11 mouse cellular contexts compared by ENCODE assay signal in the genomic region with DNA sequence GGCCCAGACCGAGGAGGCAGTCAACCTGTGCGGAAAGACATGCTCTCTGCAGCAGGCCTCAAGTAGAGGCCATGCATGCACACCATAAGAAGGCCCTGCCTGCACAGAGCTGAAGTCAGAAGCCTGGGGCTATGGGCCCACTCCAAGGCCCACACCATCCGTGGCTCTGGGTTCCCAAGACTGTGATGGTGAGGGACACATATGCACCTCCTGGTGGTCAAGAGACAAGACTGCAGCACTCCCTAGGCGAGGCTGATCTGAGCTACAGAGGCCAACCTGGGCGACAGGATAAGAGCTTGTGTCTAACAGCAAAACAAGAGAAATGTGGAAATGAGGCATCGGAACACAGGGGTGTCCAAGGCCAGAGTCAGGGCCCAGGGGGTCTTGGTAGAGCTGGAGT. TPM values are rescaled to one million over a fixed set of nuclear protein-coding genes. Genes with fewer than 3 reads are reported as not detected.
DNase-seq lines count a peak whose midpoint lies in the region; ATAC-seq and TF ChIP-seq lines count a peak whose summit lies in the region.
"Had no signal": no experiment of that assay in that cellular context is flagged by ENCODE, and none has a peak within 500 bp of the region (broad histone marks: within the 10 kb centered on the region; RNA-seq: fewer than 3 reads in every experiment).

No protein-coding gene starts in this region.

- no peak overlapping the region for H3K4me3 ChIP-seq in forebrain, postnatal 0 days (ENCODE audit: low read depth, low read length)
- no peak overlapping the region for H3K4me3 ChIP-seq in forebrain, embryonic 14.5 days (ENCODE audit: low read depth, low read length)
- H3K4me3 ChIP-seq in thymus, adult 2 months (ENCODE audit: control insufficient read depth, insufficient read depth, low read length), result no peak overlapping the region
- H3K4me3 ChIP-seq in liver, postnatal 0 days (ENCODE audit: low read depth, low read length), result no peak overlapping the region
- H3K4me3 ChIP-seq: liver, embryonic 13.5 days had no signal

- H3K9me3 ChIP-seq in forebrain, postnatal 0 days (ENCODE audit: low read length), result no peaks in the 10 kb centered on the region
- H3K9me3 ChIP-seq in forebrain, embryonic 14.5 days (replicated peaks; ENCODE audit: control insufficient read depth, low read length), result no peaks in the 10 kb centered on the region
- no peaks in the 10 kb centered on the region for H3K9me3 ChIP-seq in liver, postnatal 0 days (ENCODE audit: low read length)
- H3K9me3 ChIP-seq: liver, embryonic 13.5 days had no signal

- no peak for DNase-seq in forebrain, postnatal 0 days
- no peak for DNase-seq in forebrain, embryonic 14.5 days (ENCODE audit: low spot score)
- no peak for DNase-seq in thymus, adult 2 months
- no peak for DNase-seq in thymus, adult 18-20 months
- peak; percentile 31 for DNase-seq in liver, postnatal 0 days
- DNase-seq in thymus, postnatal 4 days, result peak; percentile 48
- no peak for DNase-seq in frontal cortex, postnatal 25 days (ENCODE audit: low spot score in 2 of 2)
- no peak for DNase-seq in right cerebral cortex, postnatal 25 days
- DNase-seq: kidney, adult 11 months; liver, embryonic 13.5 days had no signal

- TF ChIP-seq CTCF in forebrain, postnatal 0 days (IDR thresholded peaks at IDR 0.05; ENCODE audit: low read depth), result peak; percentile 49
- TF ChIP-seq CTCF in thymus, adult 2 months (IDR thresholded peaks at IDR 0.05; ENCODE audit: borderline replicate concordance, control insufficient read depth, extremely low read depth, insufficient read depth, low read length, poor library complexity), result 0 out of 2 replicates have a peak, but pooled peaks have one; percentile 58
- peak; percentile 67 for TF ChIP-seq CTCF in liver, postnatal 0 days (IDR thresholded peaks at IDR 0.05; ENCODE audit: low read depth)

- H3K36me3 ChIP-seq in forebrain, postnatal 0 days (ENCODE audit: insufficient read depth), result peaks cover 8% of the 10 kb centered on the region
- H3K36me3 ChIP-seq in forebrain, embryonic 14.5 days (ENCODE audit: control insufficient read depth, insufficient read depth, low read length), result peaks cover 11% of the 10 kb centered on the region; the same call in 1 of the 2 replicates
- no peaks in the 10 kb centered on the region for H3K36me3 ChIP-seq in thymus, adult 2 months (ENCODE audit: control insufficient read depth, insufficient read depth, low read length)
- peaks cover 6% of the 10 kb centered on the region for H3K36me3 ChIP-seq in liver, postnatal 0 days (replicated peaks; ENCODE audit: insufficient read depth, low read length)

- 66% methylated on average over 6 of the region's 6 CpGs for WGBS in forebrain, postnatal 0 days
- WGBS in forebrain, embryonic 14.5 days, result 62% methylated on average over 6 of the region's 6 CpGs
- WGBS in thymus, adult 2 months, result 79% methylated on average over 6 of the region's 6 CpGs
- WGBS in liver, postnatal 0 days (ENCODE audit: insufficient replicate concordance), result 76% methylated on average over 6 of the region's 6 CpGs

- H3K27me3 ChIP-seq in forebrain, postnatal 0 days (ENCODE audit: insufficient read depth, low read length), result no peaks in the 10 kb centered on the region
- no peaks in the 10 kb centered on the region for H3K27me3 ChIP-seq in forebrain, embryonic 14.5 days (replicated peaks; ENCODE audit: control insufficient read depth, insufficient read depth, low read length)
- no peaks in the 10 kb centered on the region for H3K27me3 ChIP-seq in thymus, adult 2 months (ENCODE audit: control insufficient read depth, insufficient read depth, low read length)
- H3K27me3 ChIP-seq in liver, postnatal 0 days (ENCODE audit: insufficient read depth, low read length), result no peaks in the 10 kb centered on the region
- H3K27me3 ChIP-seq: liver, embryonic 13.5 days had no signal

- TF ChIP-seq EP300 in liver, postnatal 0 days (IDR thresholded peaks at IDR 0.05; ENCODE audit: low read depth), result no peak

- no peak overlapping the region for H3K4me2 ChIP-seq in forebrain, postnatal 0 days (ENCODE audit: low read depth)
- no peak overlapping the region for H3K4me2 ChIP-seq in forebrain, embryonic 14.5 days (ENCODE audit: low read length)
- no peak overlapping the region for H3K4me2 ChIP-seq in liver, postnatal 0 days (ENCODE audit: low read depth, low read length)
- H3K4me2 ChIP-seq: heart, embryonic 11.5 days; liver, embryonic 13.5 days had no signal

- no peak for ATAC-seq in forebrain, postnatal 0 days
- no peak for ATAC-seq in forebrain, embryonic 14.5 days
- no peak for ATAC-seq in liver, postnatal 0 days

- no peak overlapping the region for H3K27ac ChIP-seq in forebrain, postnatal 0 days (ENCODE audit: low read depth, low read length)
- no peak overlapping the region for H3K27ac ChIP-seq in forebrain, embryonic 14.5 days (ENCODE audit: low read depth, low read length)
- no peak overlapping the region for H3K27ac ChIP-seq in thymus, adult 2 months (ENCODE audit: control insufficient read depth, insufficient read depth, low read length)
- H3K27ac ChIP-seq in liver, postnatal 0 days (ENCODE audit: low read depth), result no peak overlapping the region
- H3K27ac ChIP-seq: liver, embryonic 13.5 days had no signal

- no peak overlapping the region for H3K9ac ChIP-seq in forebrain, postnatal 0 days
- no peak overlapping the region for H3K9ac ChIP-seq in forebrain, embryonic 14.5 days (ENCODE audit: low read length)
- H3K9ac ChIP-seq in liver, postnatal 0 days (replicated peaks), result no peak overlapping the region
- H3K9ac ChIP-seq: liver, embryonic 13.5 days had no signal

- no peak for TF ChIP-seq POLR2A in thymus, adult 2 months (IDR thresholded peaks at IDR 0.05; ENCODE audit: control insufficient read depth, extremely low read depth, insufficient read depth, low read length, poor library complexity)

- peaks cover 8% of the 10 kb centered on the region; the same call in 1 of the 2 replicates for H3K4me1 ChIP-seq in forebrain, postnatal 0 days (ENCODE audit: insufficient read depth)
- peaks cover 9% of the 10 kb centered on the region for H3K4me1 ChIP-seq in forebrain, embryonic 14.5 days (ENCODE audit: control insufficient read depth, insufficient read depth, low read length)
- H3K4me1 ChIP-seq in thymus, adult 2 months (replicated peaks; ENCODE audit: control insufficient read depth, insufficient read depth, low read length), result peaks cover 6% of the 10 kb centered on the region; the same call in 1 of the 2 replicates
- peaks cover 11% of the 10 kb centered on the region for H3K4me1 ChIP-seq in liver, postnatal 0 days (ENCODE audit: insufficient read depth)

RNA-seq across cellular contexts. Expression of a gene that starts 3.5 kb away (rescaled TPM):
- total RNA-seq in forebrain, postnatal 0 days (2014; rRNA removed), result 39.3 and 49.9 TPM in 2 replicates
- polyA plus RNA-seq in forebrain, postnatal 0 days (2015; fragmentation: Nextera tagmentation; extraction: Ambion mirVana), result 23.3 and 25.9 TPM in 2 replicates
- polyA plus RNA-seq in forebrain, embryonic 14.5 days (2014; fragmentation: Nextera tagmentation; extraction: Ambion mirVana), result 26.0 and 30.5 TPM in 2 replicates
- polyA plus RNA-seq in thymus, adult 2 months (2012; rRNA removed), result 84.8 and 90.5 TPM in 2 replicates
- 7.2 and 8.4 TPM in 2 replicates for polyA plus RNA-seq in liver, postnatal 0 days (2015; fragmentation: Nextera tagmentation; extraction: Ambion mirVana)

RNA-seq across cellular contexts. Expression of a gene that starts 8.3 kb away (rescaled TPM):
- 30.8 and 34.7 TPM in 2 replicates for total RNA-seq in forebrain, postnatal 0 days (2014; rRNA removed)
- 43.5 and 49.9 TPM in 2 replicates for polyA plus RNA-seq in forebrain, postnatal 0 days (2015; fragmentation: Nextera tagmentation; extraction: Ambion mirVana)
- 49.1 and 50.8 TPM in 2 replicates for polyA plus RNA-seq in forebrain, embryonic 14.5 days (2014; fragmentation: Nextera tagmentation; extraction: Ambion mirVana)
- 46.3 and 47.2 TPM in 2 replicates for polyA plus RNA-seq in thymus, adult 2 months (2012; rRNA removed)
- polyA plus RNA-seq in liver, postnatal 0 days (2015; fragmentation: Nextera tagmentation; extraction: Ambion mirVana), result 12.6 and 14.5 TPM in 2 replicates

RNA-seq across cellular contexts. Expression of a gene that starts 49.8 kb away (rescaled TPM):
- total RNA-seq in forebrain, postnatal 0 days (2014; rRNA removed), result 89.1 and 111 TPM in 2 replicates
- polyA plus RNA-seq in forebrain, postnatal 0 days (2015; fragmentation: Nextera tagmentation; extraction: Ambion mirVana), result 130 and 134 TPM in 2 replicates
- 158 and 170 TPM in 2 replicates for polyA plus RNA-seq in forebrain, embryonic 14.5 days (2014; fragmentation: Nextera tagmentation; extraction: Ambion mirVana)
- 162 and 168 TPM in 2 replicates for polyA plus RNA-seq in thymus, adult 2 months (2012; rRNA removed)
- polyA plus RNA-seq in liver, postnatal 0 days (2015; fragmentation: Nextera tagmentation; extraction: Ambion mirVana), result 46.7 and 47.1 TPM in 2 replicates

Comparison
In these comparisons a context has a peak if more than half of its experiments do, and no peak if none do; other contexts are left out.
1. DNase-seq: peak in liver, postnatal 0 days (single experiment) and thymus, postnatal 4 days (single experiment); none in forebrain, postnatal 0 days (single experiment), forebrain, embryonic 14.5 days (single experiment), thymus, adult 2 months (single experiment), thymus, adult 18-20 months (0 of 2), frontal cortex, postnatal 25 days (0 of 2) and right cerebral cortex, postnatal 25 days (single experiment).
2. Peak in every context shown above with its lines, with median percentiles within 50 percentile points of each other: CTCF ChIP-seq.